Mouse (Mus musculus) liver, embryonic 14.5 days (tissue): Measurements from ENCODE around the gene Gcm2.

Source experiments
- CTCF ChIP-seq: IDR thresholded peaks from 2 replicates; pipeline ENCODE4 v1.5.1; 2016; ENCODE audit warnings: antibody characterized with exemption, low read depth, control low read depth
- EP300 ChIP-seq: IDR thresholded peaks from 2 replicates; pipeline ENCODE4 v1.6.1; 2016; ENCODE audit warnings: antibody characterized with exemption, low read depth

- no peak for TF ChIP-seq CTCF
- TF ChIP-seq EP300: no peak
Observed at GRCm38 (mm10) chr13:41097324-41098058, 13.3 kb downstream of the Gcm2 start.
